17 mouse cellular contexts compared by ENCODE assay signal in genomic region chr14:100423790-100424189, GRCm38 (mm10).
DNase-seq lines count a peak whose midpoint lies in the region; ATAC-seq and TF ChIP-seq lines count a peak whose summit lies in the region.
"Had no signal": no experiment of that assay in that cellular context is flagged by ENCODE, and none has a peak within 500 bp of the region (broad histone marks: within the 10 kb centered on the region; RNA-seq: fewer than 3 reads in every experiment).

No protein-coding gene starts in this region.

- in situ Hi-C loops in Patski (cut with MboI; ENCODE audit: low pct_unique_long_range_greater_than_20kb): no loop called here

- intact Hi-C loops in left cerebral cortex, postnatal 4 days (cut with DNase I): no loop called here
- intact Hi-C loops in gastrocnemius, postnatal 14 days (cut with DNase I; ENCODE audit: low total_unique reads): no loop called here

- peak; percentile 28 for TF ChIP-seq CTCF in Patski (IDR thresholded peaks at IDR 0.05)

- H3K27me3 ChIP-seq in Patski: no peaks in the 10 kb centered on the region
- H3K27me3 ChIP-seq: embryonic facial prominence, embryonic 13.5 days; forebrain, embryonic 12.5 days; kidney, embryonic 15.5 days; liver, embryonic 15.5 days had no signal

- CTCF ChIA-PET in Patski (lab: Charles Lee): no interaction called here

- ATAC-seq in Patski: peak; percentile 60

- peak; percentile 6 to 25 for DNase-seq in cerebellum, postnatal 14 days
- no peak for DNase-seq in cerebellum, postnatal 25 days
- peak; percentile 44 for DNase-seq in left cerebral cortex, postnatal 4 days
- DNase-seq in left cerebral cortex, adult 18-20 months (ENCODE audit: low spot score in 2 of 2): no peak
- DNase-seq in Patski (ENCODE audit: low read depth, low spot score): no peak
- peak; percentile 53 for DNase-seq in gastrocnemius, postnatal 14 days
- DNase-seq in Muller cell, postnatal 12 days (ENCODE audit: inconsistent ontology term): no peak
- no peak for DNase-seq in urinary bladder, postnatal 10 days (ENCODE audit: low spot score)
- DNase-seq: adrenal gland, postnatal 25 days; cerebellum, adult 9-11 months; heart, postnatal 10 days; lung, postnatal 14 days; right cerebral cortex, postnatal 14 days had no signal

- POLR2A ChIA-PET in Patski (lab: Charles Lee): interaction anchor here (1.4 kb wide), 1 partner anchor 22 kb away, joined by 3 read pairs; no protein-coding TSS in a partner anchor

Comparison
In these comparisons a context has a peak if more than half of its experiments do, and no peak if none do; other contexts are left out.
1. DNase-seq: peak in cerebellum, postnatal 14 days (2 of 2), left cerebral cortex, postnatal 4 days (single experiment) and gastrocnemius, postnatal 14 days (single experiment); none in cerebellum, postnatal 25 days (0 of 2), left cerebral cortex, adult 18-20 months (0 of 2), Patski (single experiment), Muller cell, postnatal 12 days (single experiment) and urinary bladder, postnatal 10 days (single experiment).